Mouse (Mus musculus): Measurements from ENCODE around the gene Ddx46.

GRCm38 (mm10) chr13:55635146-55635571, 332 bp downstream of the Ddx46 start:
- no peak for TF ChIP-seq CTCF (IDR thresholded peaks at IDR 0.05)
- TF ChIP-seq EP300 (IDR thresholded peaks at IDR 0.05) = no peak
